Mouse (Mus musculus) central nervous system, embryonic 11.5 days (tissue): ENCODE data around the gene Gldc. TPM values are rescaled to one million over a fixed set of nuclear protein-coding genes. Genes with fewer than 3 reads are reported as not detected.

Experiments used
- polyA plus RNA-seq: library from polyadenylated mRNA; depleted of rRNA; stranded (reverse); fragments of >200 nt; gene quantifications from 2 replicates; pipeline ENCODE4 v1.2.3, GENCODE M21; 2012; rRNA removed

Gldc gene
- polyA plus RNA-seq = 18.0 and 27.0 TPM in 2 replicates

DNA sequence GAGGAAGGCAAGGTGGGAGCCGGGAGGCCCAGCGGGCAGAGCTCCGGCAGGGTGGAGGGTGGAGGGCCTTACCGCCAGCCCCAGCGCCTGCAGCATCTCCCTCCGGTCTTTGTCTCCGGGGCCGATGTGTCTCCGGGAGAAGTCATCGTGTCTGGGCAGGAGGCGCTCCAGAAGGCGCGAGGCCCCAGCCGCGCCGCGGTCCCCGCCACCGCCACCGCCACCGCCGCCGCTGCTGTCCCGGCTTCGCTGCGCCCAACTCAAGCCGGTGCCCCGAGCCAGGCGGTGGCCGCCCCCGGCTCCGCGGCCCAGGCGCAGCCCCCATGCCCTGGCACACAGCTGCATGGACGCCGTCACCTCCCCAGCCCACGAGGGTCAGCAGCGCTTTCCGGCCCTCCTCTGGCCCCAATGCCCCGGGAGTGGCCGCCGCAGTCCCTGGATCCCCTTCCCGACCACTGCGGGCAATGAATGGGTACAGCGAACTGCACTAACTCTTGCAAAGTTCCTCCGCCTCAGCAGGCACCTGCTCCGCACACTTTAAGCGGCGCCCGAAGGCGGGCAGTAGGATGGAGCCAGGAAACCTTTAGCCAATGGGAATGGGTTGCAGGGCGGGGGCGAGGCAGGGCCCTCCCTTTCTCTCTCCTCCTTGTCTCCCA, at the start of gene Gldc:
Gene Gldc (minus strand): TSS at position 511 of the 653 bp plus-strand sequence.

Other genes with a start within 250 kb of the Gldc start
- gene Trpd52l3, start 171.6 kb downstream of the Gldc start, polyA plus RNA-seq = not detected in 2 replicates
- gene Uhrf2, start 144.9 kb downstream of the Gldc start, polyA plus RNA-seq = 114 and 149 TPM in 2 replicates
- gene Mbl2, start 57.5 kb upstream of the Gldc start, polyA plus RNA-seq = not detected in 2 replicates